Mouse (Mus musculus) liver, embryonic 15.5 days (tissue): ENCODE results near the gene Cd47. TPM values are rescaled to one million over a fixed set of nuclear protein-coding genes. Genes with fewer than 3 reads are reported as not detected.

Source experiments
- ATAC-seq: fragments of 200-750 bp; cut with Nextera tagmentation; 2 replicates; pipeline ENCODE4 v1.8.0; 2017; ENCODE audit warnings: moderate number of reproducible peaks, mild to moderate bottlenecking, moderate library complexity; ENCODE audit not compliant: insufficient read depth
- H3K27ac ChIP-seq: fragments of 300-500 bp; sonication (generic); replicated peaks from 2 replicates; pipeline ENCODE4 v1.5.1; 2015; ENCODE audit warnings: mild to moderate bottlenecking, inconsistent platforms
- H3K27me3 ChIP-seq: fragments of 300-500 bp; sonication (generic); 2 replicates; pipeline ENCODE4 v1.6.1; 2015; ENCODE audit warnings: mild to moderate bottlenecking, inconsistent platforms
- H3K36me3 ChIP-seq: fragments of 300-500 bp; sonication (generic); replicated peaks from 2 replicates; pipeline ENCODE4 v1.6.1; 2015; ENCODE audit warnings: moderate library complexity, mild to moderate bottlenecking, inconsistent platforms
- H3K4me1 ChIP-seq: fragments of 300-500 bp; sonication (generic); replicated peaks from 2 replicates; pipeline ENCODE4 v1.6.1; 2015; ENCODE audit warnings: inconsistent platforms
- H3K4me2 ChIP-seq: fragments of 300-500 bp; sonication (generic); 2 replicates; pipeline ENCODE4 v1.6.1; 2015; ENCODE audit warnings: moderate library complexity, mild to moderate bottlenecking, inconsistent platforms
- H3K4me3 ChIP-seq: fragments of 300-500 bp; sonication (generic); replicated peaks from 2 replicates; pipeline ENCODE4 v1.5.1; 2015; ENCODE audit warnings: mild to moderate bottlenecking, inconsistent platforms
- H3K9ac ChIP-seq: fragments of 300-500 bp; sonication (generic); 2 replicates; pipeline ENCODE4 v1.6.1; 2015; ENCODE audit warnings: moderate library complexity, mild to moderate bottlenecking, inconsistent platforms
- H3K9me3 ChIP-seq: fragments of 300-500 bp; sonication (generic); replicated peaks from 2 replicates; pipeline ENCODE4 v1.6.1; 2016; ENCODE audit warnings: inconsistent platforms
- WGBS: fragments of 180-500 bp; shearing (Covaris S2); methylation state at CpG from one replicate; pipeline ENCODE4 v1.1.7; 2015; ENCODE audit warnings: mixed read lengths; ENCODE audit not compliant: insufficient replicate concordance; 5-methylcytosine and 5-hydroxymethylcytosine counted together
- polyA plus RNA-seq: library from polyadenylated mRNA; unstranded; fragments of >200 nt; fragmentation: Nextera tagmentation; extraction: Ambion mirVana; gene quantifications from 2 replicates; pipeline ENCODE4 v1.2.1, GENCODE M21; 2015

Gene Cd47
- polyA plus RNA-seq, 1 experiment from 2014 or later = 301 TPM

GRCm38 (mm10) chr16:49892945-49893344 lies 92.6 kb downstream of the Cd47 start:
- Histone ChIP-seq H3K4me3 (no peak overlapping the region), H3K9ac (no peak overlapping the region), H3K9me3 (no peaks in the 10 kb centered on the region), H3K4me2 (no peak overlapping the region), H3K4me1 (peaks cover 22% of the 10 kb centered on the region), H3K36me3 (peaks cover 93% of the 10 kb centered on the region), H3K27me3 (no peaks in the 10 kb centered on the region), H3K27ac (no peak overlapping the region)
- WGBS = 64% methylated on average over 2 of the region's 2 CpGs
- no peak for ATAC-seq

- ATAC-seq = no peak
- 77% methylated on average over 4 of the region's 4 CpGs for WGBS
Measured at GRCm38 (mm10) chr16:49894624-49895023, 94.3 kb downstream of the Cd47 start.

GRCm38 (mm10) chr16:49896132-49896531 lies 95.8 kb downstream of the Cd47 start:
- Histone ChIP-seq H3K4me2 (no peak overlapping the region), H3K27me3 (no peaks in the 10 kb centered on the region), H3K27ac (peak overlapping the region; percentile 68), H3K4me3 (no peak overlapping the region), H3K9me3 (no peaks in the 10 kb centered on the region), H3K4me1 (peaks cover 17% of the 10 kb centered on the region), H3K36me3 (peaks cover 91% of the 10 kb centered on the region), H3K9ac (no peak overlapping the region)
- peak; percentile 75 for ATAC-seq
- WGBS = 76% methylated on average over 8 of the region's 8 CpGs

More at GRCm38 (mm10) chr16:49894624-49895023, 94.3 kb downstream of the Cd47 start:
- Histone ChIP-seq H3K4me1 (peaks cover 18% of the 10 kb centered on the region), H3K36me3 (peaks cover 92% of the 10 kb centered on the region), H3K9me3 (no peaks in the 10 kb centered on the region), H3K27ac (peak overlapping the region; percentile 19; the same call in 1 of the 2 replicates), H3K4me3 (no peak overlapping the region), H3K27me3 (no peaks in the 10 kb centered on the region), H3K4me2 (no peak overlapping the region), H3K9ac (no peak overlapping the region)

GRCm38 (mm10) chr16:49901395-49901794 lies 101.1 kb downstream of the Cd47 start:
- H3K27me3 ChIP-seq = no peaks in the 10 kb centered on the region
- no peaks in the 10 kb centered on the region for H3K9me3 ChIP-seq
- H3K4me2 ChIP-seq = no peak overlapping the region
- H3K27ac ChIP-seq = no peak overlapping the region; the same call in 1 of the 2 replicates
- no peak for ATAC-seq
- H3K4me3 ChIP-seq = no peak overlapping the region
- no peak overlapping the region for H3K9ac ChIP-seq
- peaks cover 38% of the 10 kb centered on the region for H3K4me1 ChIP-seq
- peaks cover 92% of the 10 kb centered on the region for H3K36me3 ChIP-seq

GRCm38 (mm10) chr16:49902083-49902482 lies 101.8 kb downstream of the Cd47 start:
- no peak for ATAC-seq
- peaks cover 91% of the 10 kb centered on the region for H3K36me3 ChIP-seq
- WGBS = 95% methylated on average over 5 of the region's 5 CpGs
- H3K4me1 ChIP-seq = peaks cover 44% of the 10 kb centered on the region
- H3K9me3 ChIP-seq = no peaks in the 10 kb centered on the region
- no peak overlapping the region for H3K4me3 ChIP-seq
- no peak overlapping the region for H3K27ac ChIP-seq
- H3K27me3 ChIP-seq = no peaks in the 10 kb centered on the region
- H3K4me2 ChIP-seq = no peak overlapping the region
- H3K9ac ChIP-seq = no peak overlapping the region

GRCm38 (mm10) chr16:49904248-49904930 lies 104.1 kb downstream of the Cd47 start:
- Histone ChIP-seq H3K9ac (no peak overlapping the region), H3K4me3 (no peak overlapping the region), H3K4me2 (0 out of 2 replicates have a peak overlapping the region, but pooled peaks have one; percentile 0), H3K9me3 (no peaks in the 10 kb centered on the region), H3K36me3 (peaks cover 92% of the 10 kb centered on the region), H3K27me3 (no peaks in the 10 kb centered on the region), H3K27ac (peak overlapping the region; percentile 31; the same call in 1 of the 2 replicates), H3K4me1 (peaks cover 48% of the 10 kb centered on the region)
- ATAC-seq = no peak
- WGBS = 66% methylated on average over 10 of the region's 10 CpGs

GRCm38 (mm10) chr16:49905041-49905440 lies 104.7 kb downstream of the Cd47 start:
- Histone ChIP-seq H3K36me3 (peaks cover 92% of the 10 kb centered on the region), H3K9ac (no peak overlapping the region), H3K9me3 (no peaks in the 10 kb centered on the region), H3K27ac (peak overlapping the region; percentile 31), H3K4me1 (peaks cover 48% of the 10 kb centered on the region), H3K4me2 (0 out of 2 replicates have a peak overlapping the region, but pooled peaks have one; percentile 0), H3K4me3 (no peak overlapping the region), H3K27me3 (no peaks in the 10 kb centered on the region)
- WGBS = 17% methylated on average over 3 of the region's 3 CpGs
- peak; percentile 40 for ATAC-seq

- no peak overlapping the region for H3K9ac ChIP-seq
- H3K4me2 ChIP-seq = no peak overlapping the region
- no peak for ATAC-seq
- H3K4me1 ChIP-seq = peaks cover 48% of the 10 kb centered on the region
- no peaks in the 10 kb centered on the region for H3K9me3 ChIP-seq
- 49% methylated on average over 8 of the region's 8 CpGs for WGBS
- H3K36me3 ChIP-seq = peaks cover 93% of the 10 kb centered on the region
- no peaks in the 10 kb centered on the region for H3K27me3 ChIP-seq
- no peak overlapping the region for H3K4me3 ChIP-seq
- H3K27ac ChIP-seq = peak overlapping the region; percentile 31
Measured at GRCm38 (mm10) chr16:49905601-49906001, 105.3 kb downstream of the Cd47 start.

GRCm38 (mm10) chr16:49906066-49906465 lies 105.7 kb downstream of the Cd47 start:
- Histone ChIP-seq H3K4me3 (no peak overlapping the region), H3K9ac (no peak overlapping the region), H3K27me3 (no peaks in the 10 kb centered on the region), H3K4me2 (no peak overlapping the region), H3K36me3 (peaks cover 93% of the 10 kb centered on the region), H3K9me3 (no peaks in the 10 kb centered on the region), H3K4me1 (peaks cover 48% of the 10 kb centered on the region), H3K27ac (peak overlapping the region; percentile 31)
- WGBS = 54% methylated on average over 5 of the region's 5 CpGs
- no peak for ATAC-seq

- H3K4me2 ChIP-seq = peak overlapping the region; percentile 13; the same call in 1 of the 2 replicates
- H3K36me3 ChIP-seq = peaks cover 93% of the 10 kb centered on the region
- no peak overlapping the region for H3K9ac ChIP-seq
- H3K4me3 ChIP-seq = no peak overlapping the region
- no peaks in the 10 kb centered on the region for H3K27me3 ChIP-seq
- H3K9me3 ChIP-seq = no peaks in the 10 kb centered on the region
- ATAC-seq = no peak
- H3K27ac ChIP-seq = peak overlapping the region; percentile 29; the same call in 1 of the 2 replicates
- peaks cover 48% of the 10 kb centered on the region for H3K4me1 ChIP-seq
- 36% methylated on average over 2 of the region's 2 CpGs for WGBS
Measured at GRCm38 (mm10) chr16:49906940-49907339, 106.6 kb downstream of the Cd47 start.

- Histone ChIP-seq H3K4me3 (no peak overlapping the region), H3K27me3 (no peaks in the 10 kb centered on the region), H3K9ac (no peak overlapping the region), H3K27ac (peak overlapping the region; percentile 16; the same call in 1 of the 2 replicates), H3K4me1 (peaks cover 47% of the 10 kb centered on the region), H3K36me3 (peaks cover 94% of the 10 kb centered on the region), H3K4me2 (no peak overlapping the region), H3K9me3 (no peaks in the 10 kb centered on the region)
- ATAC-seq = peak; percentile 81
- 17% methylated on average over 4 of the region's 4 CpGs for WGBS
Measured at GRCm38 (mm10) chr16:49907356-49907755, 107.0 kb downstream of the Cd47 start.
